Mouse (Mus musculus) embryonic facial prominence, embryonic 14.5 days (tissue): ENCODE data around the gene Eif2b3. TPM values are rescaled to one million over a fixed set of nuclear protein-coding genes. Genes with fewer than 3 reads are reported as not detected.

Experiments
- ATAC-seq: fragments of 200-750 bp; cut with Nextera tagmentation; 2 replicates; pipeline ENCODE4 v1.8.0; 2017; ENCODE audit warnings: low read depth, moderate number of reproducible peaks, moderate TSS enrichment
- DNase-seq: peaks from one replicate; pipeline ENCODE4 v3.0.0-alpha.2; 2015; ENCODE audit warnings: low spot score
- H3K27ac ChIP-seq: fragments of 300-500 bp; sonication (generic); replicated peaks from 2 replicates; pipeline ENCODE4 v1.5.1; 2014; ENCODE audit warnings: low read depth, mild to moderate bottlenecking, low read length, moderate library complexity
- H3K27me3 ChIP-seq: fragments of 300-500 bp; sonication (generic); replicated peaks from 2 replicates; pipeline ENCODE4 v1.6.1; 2014; ENCODE audit warnings: low read length; ENCODE audit not compliant: control insufficient read depth, insufficient read depth
- H3K36me3 ChIP-seq: fragments of 300-500 bp; sonication (generic); 2 replicates; pipeline ENCODE4 v1.6.1; 2014; ENCODE audit warnings: low read length, mixed read lengths; ENCODE audit not compliant: control insufficient read depth, insufficient read depth
- H3K4me1 ChIP-seq: fragments of 300-500 bp; sonication (generic); 2 replicates; pipeline ENCODE4 v1.6.1; 2014; ENCODE audit warnings: antibody characterized with exemption, low read length; ENCODE audit not compliant: control insufficient read depth, insufficient read depth
- H3K4me2 ChIP-seq: fragments of 300-500 bp; sonication (generic); 2 replicates; pipeline ENCODE4 v1.6.1; 2014; ENCODE audit warnings: low read depth, mild to moderate bottlenecking, low read length, moderate library complexity, mixed read lengths
- H3K4me3 ChIP-seq: fragments of 300-500 bp; sonication (generic); 2 replicates; pipeline ENCODE4 v1.5.1; 2014; ENCODE audit warnings: low read depth, mild to moderate bottlenecking, low read length
- H3K9ac ChIP-seq: fragments of 300-500 bp; sonication (generic); 2 replicates; pipeline ENCODE4 v1.6.1; 2014; ENCODE audit warnings: low read depth, mild to moderate bottlenecking, low read length, moderate library complexity, mixed read lengths
- H3K9me3 ChIP-seq: fragments of 300-500 bp; sonication (generic); 2 replicates; pipeline ENCODE4 v1.6.1; 2016; ENCODE audit warnings: low read length; ENCODE audit not compliant: control insufficient read depth
- WGBS: fragments of 180-500 bp; shearing (Covaris S2); extraction: QIAGEN DNeasy Blood & Tissue Kit; methylation state at CpG from one replicate; pipeline ENCODE4 v1.1.7; 2014; 5-methylcytosine and 5-hydroxymethylcytosine counted together
- polyA plus RNA-seq: library from polyadenylated mRNA; unstranded; fragments of >200 nt; fragmentation: Nextera tagmentation; extraction: Ambion mirVana; gene quantifications from 2 replicates; pipeline ENCODE4 v1.2.1, GENCODE M21; 2014

Gene Eif2b3
- polyA plus RNA-seq, 1 experiment from 2014 or later: 38.6 TPM

- H3K4me1 ChIP-seq: no peaks in the 10 kb centered on the region
- H3K27me3 ChIP-seq: no peaks in the 10 kb centered on the region
- no peak for ATAC-seq
- H3K27ac ChIP-seq: no peak overlapping the region
- no peak overlapping the region for H3K4me3 ChIP-seq
- no peaks in the 10 kb centered on the region for H3K36me3 ChIP-seq
- DNase-seq: no peak
- no peak overlapping the region for H3K9ac ChIP-seq
- 80% methylated on average over 5 of the region's 5 CpGs for WGBS
- no peaks in the 10 kb centered on the region for H3K9me3 ChIP-seq
- no peak overlapping the region for H3K4me2 ChIP-seq
Observed at GRCm38 (mm10) chr4:117010231-117010630, 9.0 kb upstream of the Eif2b3 start.

- WGBS: 84% methylated on average over 6 of the region's 6 CpGs
- H3K27me3 ChIP-seq: no peaks in the 10 kb centered on the region
- H3K36me3 ChIP-seq: no peaks in the 10 kb centered on the region
Observed at GRCm38 (mm10) chr4:117013596-117013995, 5.6 kb upstream of the Eif2b3 start.

GRCm38 (mm10) chr4:117014901-117015415 is 4.2 kb upstream of the Eif2b3 start:
- WGBS: 70% methylated on average over 4 of the region's 4 CpGs
- no peak for DNase-seq
- H3K4me1 ChIP-seq: peaks cover 4% of the 10 kb centered on the region; the same call in 1 of the 2 replicates

More at GRCm38 (mm10) chr4:117013596-117013995, 5.6 kb upstream of the Eif2b3 start:
- H3K4me3 ChIP-seq: no peak overlapping the region
- H3K4me1 ChIP-seq: 0 out of 2 replicates have a peak, but pooled peaks cover under 1% of the 10 kb centered on the region
- H3K9ac ChIP-seq: no peak overlapping the region
- no peak overlapping the region for H3K4me2 ChIP-seq
- DNase-seq: no peak
- no peak overlapping the region for H3K27ac ChIP-seq
- ATAC-seq: no peak
- H3K9me3 ChIP-seq: no peaks in the 10 kb centered on the region

GRCm38 (mm10) chr4:117017738-117018137 is 1.5 kb upstream of the Eif2b3 start:
- no peak overlapping the region for H3K27ac ChIP-seq
- ATAC-seq (no peak), DNase-seq (no peak)
- peaks cover 9% of the 10 kb centered on the region; the same call in 1 of the 2 replicates for H3K36me3 ChIP-seq
- 91% methylated on average over 2 of the region's 2 CpGs for WGBS
- H3K4me1 ChIP-seq: peaks cover 10% of the 10 kb centered on the region; the same call in 1 of the 2 replicates
- H3K4me2 ChIP-seq: no peak overlapping the region
- H3K9ac ChIP-seq: no peak overlapping the region
- H3K9me3 ChIP-seq: no peaks in the 10 kb centered on the region
- no peaks in the 10 kb centered on the region for H3K27me3 ChIP-seq
- H3K4me3 ChIP-seq: no peak overlapping the region

More at GRCm38 (mm10) chr4:117014901-117015415, 4.2 kb upstream of the Eif2b3 start:
- Histone ChIP-seq H3K36me3 (no peaks in the 10 kb centered on the region), H3K9me3 (no peaks in the 10 kb centered on the region), H3K27ac (no peak overlapping the region), H3K4me2 (no peak overlapping the region), H3K27me3 (no peaks in the 10 kb centered on the region), H3K4me3 (no peak overlapping the region), H3K9ac (no peak overlapping the region)
- ATAC-seq: no peak

- Histone ChIP-seq H3K36me3 (peaks cover 15% of the 10 kb centered on the region), H3K27me3 (no peaks in the 10 kb centered on the region), H3K9ac (no peak overlapping the region), H3K4me1 (peaks cover 10% of the 10 kb centered on the region; the same call in 1 of the 2 replicates), H3K9me3 (no peaks in the 10 kb centered on the region), H3K27ac (no peak overlapping the region), H3K4me2 (no peak overlapping the region), H3K4me3 (no peak overlapping the region)
- DNase-seq (no peak), ATAC-seq (no peak)
- WGBS: 84% methylated on average over 7 of the region's 7 CpGs
Observed at GRCm38 (mm10) chr4:117018327-117018726, 875 bp upstream of the Eif2b3 start.

- Histone ChIP-seq H3K9me3 (no peaks in the 10 kb centered on the region), H3K4me1 (peaks cover 10% of the 10 kb centered on the region; the same call in 1 of the 2 replicates), H3K27me3 (no peaks in the 10 kb centered on the region), H3K27ac (no peak overlapping the region), H3K4me2 (no peak overlapping the region), H3K36me3 (peaks cover 43% of the 10 kb centered on the region), H3K4me3 (no peak overlapping the region), H3K9ac (no peak overlapping the region)
- 97% methylated on average over 4 of the region's 4 CpGs for WGBS
- ATAC-seq: no peak
- no peak for DNase-seq
Observed at GRCm38 (mm10) chr4:117023469-117023868, 4.3 kb downstream of the Eif2b3 start.

- Histone ChIP-seq H3K36me3 (peaks cover 27% of the 10 kb centered on the region), H3K9ac (no peak overlapping the region), H3K4me2 (no peak overlapping the region), H3K4me3 (no peak overlapping the region), H3K9me3 (no peaks in the 10 kb centered on the region), H3K27me3 (no peaks in the 10 kb centered on the region), H3K27ac (no peak overlapping the region), H3K4me1 (no peaks in the 10 kb centered on the region)
- WGBS: 92% methylated on average over 1 of the region's 1 CpGs
- ATAC-seq (no peak), DNase-seq (no peak)
Observed at GRCm38 (mm10) chr4:117031105-117031504, 11.9 kb downstream of the Eif2b3 start.

- H3K4me1 ChIP-seq: peaks cover 22% of the 10 kb centered on the region
- no peak overlapping the region for H3K4me3 ChIP-seq
- no peaks in the 10 kb centered on the region for H3K27me3 ChIP-seq
- DNase-seq (peak; percentile 91), ATAC-seq (peak; percentile 78)
- H3K27ac ChIP-seq: peak overlapping the region; percentile 69
- no peak overlapping the region for H3K9ac ChIP-seq
- WGBS: 24% methylated on average over 9 of the region's 9 CpGs
- no peaks in the 10 kb centered on the region for H3K9me3 ChIP-seq
- H3K36me3 ChIP-seq: 0 out of 2 replicates have a peak, but pooled peaks cover 3% of the 10 kb centered on the region
- H3K4me2 ChIP-seq: no peak overlapping the region
Observed at GRCm38 (mm10) chr4:117039925-117040687, 20.9 kb downstream of the Eif2b3 start.
